Mouse (Mus musculus): ENCODE measurements at regions not wholly inside any gene's neighbourhood (a gene's known extent, or its start where the extent isn't known, plus 50 kb on each side); places are given as distances from the start of the nearest gene placed in this dataset.

DNA sequence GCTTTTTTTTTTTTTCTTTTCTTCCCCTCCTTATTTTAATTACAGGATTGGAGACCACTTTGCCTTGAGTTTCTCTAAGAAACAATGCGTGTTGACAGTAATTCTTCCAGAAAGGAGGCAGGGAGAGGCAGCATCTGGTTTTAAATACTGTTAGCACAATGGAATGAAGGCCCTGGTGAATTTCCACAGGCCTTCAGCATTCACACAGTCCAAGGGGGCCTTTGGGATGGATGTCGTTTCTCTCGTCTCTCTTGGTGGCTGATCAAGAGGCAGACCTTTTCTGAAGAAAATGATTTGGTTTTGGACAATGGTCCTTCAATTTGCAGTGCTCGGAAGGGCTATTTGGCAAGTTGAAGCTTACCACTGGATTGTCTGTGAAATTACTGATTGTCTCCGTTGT is 321.4 kb downstream of the Lmx1a start:
- DNase-seq: no peak

DNA sequence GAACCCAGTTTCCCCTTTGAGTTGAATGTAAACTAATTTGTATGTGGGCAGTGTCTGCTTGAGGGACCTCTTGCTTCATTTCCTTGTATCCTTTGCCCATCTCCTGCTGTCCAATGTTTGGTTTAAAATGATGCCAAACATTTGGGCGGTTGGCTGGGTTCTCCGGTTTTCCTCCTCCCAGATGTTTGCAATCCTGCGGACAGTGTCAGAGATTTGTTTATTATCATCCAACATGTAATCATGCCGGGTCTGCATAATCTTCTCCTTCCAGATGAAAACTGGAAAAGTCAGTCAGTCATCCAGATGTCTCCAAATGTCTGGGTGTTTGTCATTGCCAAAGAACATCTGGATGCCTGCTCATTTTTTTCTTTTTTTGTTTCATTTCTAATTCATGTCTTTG is 323.0 kb downstream of the Lmx1a start:
- DNase-seq: peak; percentile 4 to 10

DNA sequence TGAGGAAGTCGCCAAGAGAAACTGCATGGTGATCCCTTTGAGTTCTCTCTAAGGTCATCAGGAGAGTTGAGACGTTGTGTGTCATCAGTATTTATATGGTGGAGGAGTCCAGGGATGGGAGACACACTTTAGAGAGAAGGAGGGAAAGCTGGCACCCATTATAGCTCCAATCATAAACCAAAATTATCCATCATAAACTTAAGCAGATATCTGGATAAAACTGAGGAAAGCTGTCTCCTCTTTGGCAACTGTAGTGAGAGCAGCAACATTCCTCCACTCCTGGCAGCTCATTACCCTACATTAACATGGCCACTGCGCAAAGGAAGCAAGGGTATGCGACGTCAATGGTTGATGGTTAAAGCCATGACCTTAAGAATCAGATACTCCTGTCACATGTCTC is 323.6 kb downstream of the Lmx1a start:
- DNase-seq: no peak

DNA sequence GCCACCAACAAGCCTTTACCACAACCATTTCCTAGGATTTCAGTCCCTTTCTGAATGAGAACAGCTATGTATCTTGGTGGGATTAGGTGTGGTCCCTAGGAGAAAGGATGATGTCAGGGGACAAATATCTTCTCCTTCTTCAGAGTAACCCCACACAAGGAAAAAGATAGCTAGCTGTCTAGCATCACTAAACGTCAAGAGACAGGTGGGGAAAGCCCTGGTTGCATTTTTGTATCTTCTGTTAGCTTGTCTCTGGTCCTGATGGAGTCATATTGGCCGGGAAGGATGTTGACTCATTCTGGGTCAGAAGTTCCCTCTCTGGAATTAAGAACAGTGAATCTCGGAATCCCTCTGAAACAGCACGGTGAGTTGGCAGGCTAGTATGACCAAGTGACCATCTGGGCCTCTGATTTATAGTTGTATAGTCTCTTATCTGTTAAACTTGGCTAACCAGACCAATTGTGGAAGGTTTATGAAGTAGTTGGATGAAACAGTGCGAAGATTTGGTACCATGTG is 327.4 kb downstream of the Lmx1a start:
- no peak for DNase-seq

DNA sequence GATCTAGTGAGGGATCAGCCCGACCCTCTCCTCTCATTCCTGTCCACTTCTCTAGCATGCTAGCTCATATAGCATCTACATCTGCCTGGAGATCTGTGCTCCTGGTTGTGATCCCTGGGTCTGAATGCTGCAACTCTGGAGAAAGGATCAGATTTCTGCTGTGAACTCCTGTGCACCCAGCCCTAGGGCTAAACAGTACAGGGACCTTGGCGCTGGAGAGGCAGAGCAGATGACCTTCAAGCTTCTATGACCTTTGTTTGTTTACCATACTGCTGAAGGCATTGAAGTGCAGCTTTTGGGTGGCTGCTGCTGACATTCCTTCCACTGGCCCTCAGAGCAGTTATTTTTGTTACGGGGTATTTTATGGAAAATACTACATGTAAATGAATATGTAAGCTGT is 337.4 kb downstream of the Lmx1a start:
- peak; percentile 4 to 31 for DNase-seq

DNA sequence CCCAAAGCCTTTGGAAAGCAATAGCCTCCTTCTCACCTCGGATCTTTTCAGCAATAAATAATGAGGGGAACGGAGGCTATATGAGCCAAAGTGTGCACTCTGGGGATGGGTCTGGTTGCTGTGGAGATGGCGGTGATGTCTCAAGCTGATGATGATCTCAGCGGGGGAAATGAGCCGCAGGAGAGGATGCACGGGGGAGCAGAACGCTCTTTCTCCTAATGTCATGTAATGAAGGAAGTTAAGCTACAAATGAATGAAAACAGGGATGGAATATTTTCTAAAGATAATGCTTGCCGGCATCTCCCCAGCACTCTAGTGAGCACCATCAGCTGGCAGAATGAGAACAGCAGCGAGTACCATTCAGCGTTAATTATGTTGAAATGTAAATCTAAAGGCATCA is 355.7 kb downstream of the Lmx1a start:
- no peak for DNase-seq

DNA sequence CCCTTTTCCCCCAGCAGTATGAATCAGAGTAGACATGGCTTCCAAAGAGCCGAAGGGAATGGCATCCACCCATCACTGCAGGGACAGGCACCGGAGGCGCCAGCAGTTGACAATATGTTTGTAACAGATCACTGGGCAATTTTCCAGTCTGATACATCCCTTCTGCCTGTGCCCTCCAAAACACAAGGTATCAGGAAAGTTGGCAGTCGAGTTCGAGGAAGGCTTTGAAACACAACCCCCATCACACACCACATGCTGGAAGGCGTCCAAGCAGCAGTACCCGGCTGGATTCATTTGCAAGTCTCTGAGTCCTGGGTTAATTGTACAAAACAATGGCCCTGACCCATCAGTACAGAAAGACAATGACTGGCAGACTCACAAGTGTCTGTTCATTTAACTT is 357.3 kb downstream of the Lmx1a start:
- DNase-seq: no peak

DNA sequence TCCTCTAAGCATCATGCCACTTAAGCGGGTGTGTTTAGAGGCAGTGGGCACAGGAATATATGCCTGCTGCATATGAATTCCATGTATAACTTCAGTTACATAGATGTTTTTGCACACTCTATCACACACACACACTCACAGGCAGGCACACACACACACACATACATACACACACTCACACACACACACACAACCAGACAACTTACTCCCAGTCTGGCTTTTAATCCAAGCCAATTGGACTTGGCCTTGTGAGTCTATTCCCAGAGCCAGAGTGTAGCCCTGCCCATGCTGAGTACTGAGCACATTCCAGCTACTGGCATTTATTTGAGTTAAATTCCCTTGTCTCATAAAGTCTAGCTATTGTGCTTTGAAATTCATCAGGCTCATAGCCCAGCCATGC is 357.7 kb downstream of the Lmx1a start:
- no peak for DNase-seq

DNA sequence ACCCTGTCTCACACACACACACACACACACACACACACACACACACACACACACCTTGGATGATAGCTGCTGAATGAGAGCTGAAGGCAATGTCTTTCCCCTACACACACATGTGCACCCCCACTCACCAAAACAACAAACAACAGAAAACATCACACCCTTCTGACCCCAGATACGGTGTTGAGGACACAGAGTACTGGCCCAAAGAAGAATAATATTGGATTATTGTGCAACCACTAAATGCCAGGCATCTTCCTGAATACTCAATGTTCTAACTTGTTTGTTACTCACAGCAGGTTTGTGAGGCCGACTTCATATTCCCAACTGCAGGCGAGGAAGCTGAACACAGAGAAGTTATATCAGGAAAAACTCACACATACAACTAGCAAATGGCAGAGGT is 360.9 kb downstream of the Lmx1a start:
- no peak for DNase-seq

DNA sequence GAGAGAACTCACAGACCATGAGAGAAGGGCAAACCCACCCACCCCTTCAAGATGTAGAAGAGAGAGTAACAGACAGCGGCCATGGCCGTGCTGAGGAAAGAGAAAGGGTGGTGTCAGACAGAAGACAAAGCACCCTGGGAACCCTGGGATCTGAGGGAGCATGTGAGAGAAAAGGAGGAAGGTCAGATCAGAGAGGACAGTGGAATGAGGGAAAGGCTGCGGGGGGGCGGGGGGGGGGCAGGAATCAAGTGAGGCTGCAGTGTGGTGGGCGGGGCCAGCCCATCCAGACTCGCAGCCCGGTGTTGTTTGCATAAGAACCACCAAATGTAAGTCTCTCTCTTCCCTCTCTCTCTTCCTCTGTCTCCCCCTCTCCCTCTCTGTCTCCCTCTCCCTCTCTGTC is 367.4 kb downstream of the Lmx1a start:
- DNase-seq: peak; percentile 9 to 15

DNA sequence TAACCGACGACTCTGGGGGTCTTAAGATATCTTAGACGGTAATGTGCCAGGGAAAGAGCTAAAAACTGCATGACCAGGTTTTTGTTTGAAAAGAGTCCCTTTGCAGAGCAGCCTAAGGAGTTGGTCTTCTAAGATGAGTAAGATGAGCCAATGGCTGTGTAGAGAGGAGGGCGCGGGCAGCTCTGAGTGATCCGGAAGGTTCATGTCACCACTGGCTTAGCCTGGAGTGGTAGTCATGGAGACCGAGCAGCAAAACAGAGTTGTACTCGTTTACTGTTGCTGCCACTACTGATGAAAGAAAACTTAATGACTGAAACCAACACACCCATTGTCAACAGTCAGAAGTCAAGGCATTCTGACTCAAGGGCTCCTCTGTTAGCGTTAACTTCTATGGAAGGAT is 368.4 kb downstream of the Lmx1a start:
- DNase-seq: no peak

DNA sequence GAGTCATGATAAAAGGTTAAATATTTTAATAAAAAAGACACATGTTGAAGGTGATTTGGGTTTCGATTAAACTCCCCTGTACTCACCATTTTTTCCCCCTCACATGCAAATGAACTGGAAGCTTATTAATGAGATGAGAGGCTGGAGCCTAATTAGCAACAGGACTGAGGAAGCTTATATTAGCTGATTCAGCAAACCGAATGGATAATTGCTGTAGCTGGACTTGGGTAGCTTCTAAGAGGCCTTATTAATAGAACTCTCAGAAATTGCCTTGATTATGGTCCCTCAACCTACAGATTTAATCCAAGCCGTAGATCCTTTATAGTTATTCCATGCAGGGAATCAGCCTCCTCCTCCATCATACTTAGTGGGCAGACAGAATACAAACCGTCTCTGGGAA is 369.7 kb downstream of the Lmx1a start:
- DNase-seq: no peak

DNA sequence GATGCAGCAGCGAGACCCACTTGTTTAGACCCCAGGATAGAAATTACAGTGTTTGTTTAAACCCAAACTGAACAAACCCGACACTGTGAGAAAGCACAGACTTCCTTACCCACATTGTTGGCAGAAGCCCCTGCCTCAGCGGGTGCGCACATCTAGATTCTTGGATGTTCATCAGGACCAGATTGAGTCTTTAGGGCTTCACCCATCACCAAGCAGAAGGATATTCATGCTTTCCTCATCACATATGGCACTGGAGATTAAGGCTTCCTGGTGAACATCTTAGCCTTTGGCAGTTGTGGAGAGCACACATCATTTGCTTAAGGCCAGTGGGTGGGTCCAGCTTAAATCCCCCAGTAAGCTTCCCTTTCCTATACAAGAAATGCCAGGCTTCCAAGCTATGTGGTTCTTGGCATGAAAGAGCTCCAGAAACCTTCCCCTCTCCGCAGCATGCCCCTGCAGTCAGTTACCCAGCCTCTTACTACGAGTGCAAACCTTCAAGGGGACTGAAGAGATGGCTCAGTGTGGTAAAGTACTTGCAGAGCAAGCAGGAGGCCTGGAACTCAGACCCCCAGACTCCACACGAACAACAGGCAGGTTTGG is 367.9 kb downstream of the Pbx1 start:
- no peak for DNase-seq

DNA sequence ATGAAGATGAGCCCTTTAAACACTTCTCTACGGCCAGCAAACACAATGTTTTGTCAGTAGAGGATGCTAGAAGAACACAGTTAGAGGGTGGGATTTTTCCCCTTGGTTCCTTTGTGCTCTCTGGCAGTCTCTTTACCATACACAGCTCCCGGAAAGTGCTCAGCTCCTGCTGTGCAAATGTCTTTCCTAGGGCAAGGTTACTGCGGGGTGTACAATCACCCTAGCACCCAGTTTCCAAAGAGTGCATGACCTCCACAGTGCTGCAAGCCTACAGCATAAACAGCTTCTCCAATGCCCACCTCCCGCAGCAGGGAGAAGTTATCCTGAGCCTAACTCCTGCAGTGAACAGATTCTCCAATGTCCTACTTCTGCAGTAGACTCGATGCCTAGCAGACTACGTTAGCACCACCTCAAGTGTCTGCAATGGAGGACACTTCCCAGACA is 366.4 kb downstream of the Pbx1 start:
- no peak for DNase-seq

DNA sequence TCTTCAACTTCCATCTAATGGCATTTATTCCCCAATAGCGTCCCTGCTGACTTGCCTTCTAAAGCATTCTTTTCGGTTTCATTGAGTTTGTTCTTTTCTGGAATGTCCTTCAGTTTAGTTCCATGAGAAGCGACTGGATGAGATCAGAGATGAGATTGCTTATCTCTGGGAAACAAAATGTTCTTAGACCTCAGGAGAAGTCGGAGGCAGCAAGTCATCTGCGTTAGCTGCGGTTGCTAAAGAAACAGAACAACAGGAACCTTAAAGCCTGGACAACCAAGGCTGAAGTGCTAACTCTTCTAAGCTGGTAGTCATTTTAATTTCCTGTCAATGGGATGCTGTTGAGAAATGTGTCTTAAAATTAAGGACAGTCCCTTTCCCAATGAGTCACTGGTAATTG is 365.3 kb downstream of the Pbx1 start:
- DNase-seq: no peak

DNA sequence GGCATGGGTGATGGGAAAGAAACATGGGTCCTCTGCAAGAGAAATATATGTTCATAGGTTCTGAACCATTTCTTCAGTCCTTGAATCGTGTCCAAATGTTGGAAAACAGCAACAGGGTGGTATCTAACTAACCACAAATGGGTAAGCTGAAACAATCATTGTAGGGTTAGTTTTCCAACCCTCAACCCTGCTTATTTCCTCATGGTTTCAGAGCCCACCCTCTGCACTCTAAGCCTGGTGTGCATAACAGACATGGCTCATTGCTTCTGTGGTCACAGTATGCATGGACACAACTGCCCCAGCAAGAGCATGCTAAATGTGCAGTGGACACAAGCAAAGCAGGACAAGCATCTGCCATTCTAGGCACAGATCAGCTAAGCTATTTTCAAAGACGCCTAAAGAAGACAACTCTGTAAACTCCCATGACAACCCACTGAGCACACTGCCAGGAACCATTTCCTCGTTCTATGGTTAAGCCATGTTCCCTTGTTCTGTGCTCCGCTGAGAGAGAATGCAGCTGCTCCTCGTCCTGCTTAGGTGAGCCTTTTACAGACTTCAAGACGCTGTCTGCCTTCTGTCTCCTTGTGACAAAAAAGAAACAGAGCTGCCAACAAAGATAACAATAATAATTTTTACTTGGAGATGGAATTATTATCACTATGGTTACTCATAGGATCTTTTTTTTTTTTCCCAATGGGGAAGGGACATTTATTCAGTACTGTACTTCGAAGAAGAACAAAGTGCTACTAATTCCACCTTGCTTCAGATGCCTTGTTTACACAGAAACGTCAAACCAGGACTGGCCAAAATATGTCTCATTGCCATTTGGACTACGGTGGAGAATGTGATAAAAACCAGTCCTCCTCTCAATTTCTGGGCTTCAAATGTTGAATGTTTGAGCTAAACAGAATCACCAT is 363.8 kb downstream of the Pbx1 start:
- peak; percentile 11 for DNase-seq

DNA sequence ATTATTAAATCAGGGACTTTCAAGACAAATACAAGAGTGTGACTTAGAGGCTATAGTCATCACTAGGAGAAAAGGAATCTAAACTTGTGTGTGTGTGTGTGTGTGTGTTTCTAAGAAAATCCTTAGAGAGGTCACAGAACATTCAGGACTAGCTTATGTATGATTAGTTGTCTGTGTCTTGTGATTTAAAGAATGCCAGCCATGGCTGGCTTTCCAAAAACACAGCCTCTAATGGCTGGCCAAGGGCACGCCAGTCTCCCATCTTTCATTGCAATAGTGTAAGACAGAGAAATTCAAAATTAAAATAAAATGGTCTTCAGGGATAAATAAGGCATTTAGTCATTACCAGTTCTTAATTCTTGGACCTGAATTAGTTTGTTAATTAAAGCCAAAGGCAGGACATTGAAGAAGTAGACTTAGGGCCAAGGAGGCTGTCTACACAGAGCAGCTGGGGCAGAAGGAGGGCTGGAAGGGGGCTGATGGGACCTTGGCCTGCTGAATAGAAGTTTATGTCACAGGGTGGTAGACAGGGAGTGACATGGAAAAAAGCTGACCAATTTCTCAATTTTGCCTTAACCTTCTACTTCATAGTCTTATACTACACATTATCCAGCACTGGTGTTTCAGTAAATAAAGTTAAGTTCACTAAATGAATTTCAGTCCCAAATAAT is 363.0 kb downstream of the Pbx1 start:
- no peak for DNase-seq
